Mouse (Mus musculus): ENCODE results near the gene Cib2. TPM values are rescaled to one million over a fixed set of nuclear protein-coding genes. Genes with fewer than 3 reads are reported as not detected.
"Not testable (repeated sequence)": the region's sequence is repeated elsewhere in the genome, so short reads cannot be mapped to it uniquely, and the experiment has no call there.

Gene Cib2
- polyA plus RNA-seq (2014; fragmentation: Nextera tagmentation; extraction: Ambion mirVana): 42.7 and 43.4 TPM in 2 replicates

GRCm38 (mm10) chr9:54559771-54560471 is at the start of gene Cib2:
Gene Cib2, minus strand, starts transcription at chr9:54560218.
- Histone ChIP-seq H3K36me3 (ENCODE audit: control insufficient read depth, insufficient read depth, low read length) (no peaks in the 10 kb centered on the region), H3K4me1 (ENCODE audit: control insufficient read depth, insufficient read depth, low read length) (peaks cover 6% of the 10 kb centered on the region; the same call in 1 of the 2 replicates), H3K9me3 (replicated peaks; ENCODE audit: control insufficient read depth, low read length) (no peaks in the 10 kb centered on the region), H3K27me3 (replicated peaks; ENCODE audit: control insufficient read depth, insufficient read depth, low read length) (no peaks in the 10 kb centered on the region), H3K4me2 (ENCODE audit: low read length) (peak within 1 kb of the TSS; percentile 66), H3K27ac (ENCODE audit: low read depth, low read length) (no peak within 1 kb of the TSS), H3K9ac (ENCODE audit: low read length) (peak within 1 kb of the TSS; percentile 67), H3K4me3 (ENCODE audit: low read depth, low read length) (peak within 1 kb of the TSS; percentile 49)
- ATAC-seq: peak; percentile 97
- DNase-seq (ENCODE audit: low spot score): peak; percentile 83
- WGBS: 1% methylated on average over 54 of the region's 54 CpGs

GRCm38 (mm10) chr9:54604886-54605285 is 44.9 kb upstream of the Cib2 start:
- Histone ChIP-seq H3K4me2 (ENCODE audit: low read length) (no peak overlapping the region), H3K36me3 (ENCODE audit: control insufficient read depth, insufficient read depth, low read length) (peaks cover 49% of the 10 kb centered on the region), H3K9ac (ENCODE audit: low read length) (no peak overlapping the region), H3K4me3 (ENCODE audit: low read depth, low read length) (no peak overlapping the region), H3K9me3 (replicated peaks; ENCODE audit: control insufficient read depth, low read length) (no peaks in the 10 kb centered on the region), H3K4me1 (ENCODE audit: control insufficient read depth, insufficient read depth, low read length) (no peaks in the 10 kb centered on the region), H3K27ac (ENCODE audit: low read depth, low read length) (no peak overlapping the region), H3K27me3 (replicated peaks; ENCODE audit: control insufficient read depth, insufficient read depth, low read length) (no peaks in the 10 kb centered on the region)
- no peak for ATAC-seq
- peak; percentile 63 for DNase-seq (ENCODE audit: low spot score)
- 55% methylated on average over 4 of the region's 4 CpGs for WGBS

- ATAC-seq: no peak
- H3K27me3 ChIP-seq (replicated peaks; ENCODE audit: control insufficient read depth, insufficient read depth, low read length): no peaks in the 10 kb centered on the region
- no peak overlapping the region for H3K4me2 ChIP-seq (ENCODE audit: low read length)
- no peak overlapping the region for H3K27ac ChIP-seq (ENCODE audit: low read depth, low read length)
- peaks cover 56% of the 10 kb centered on the region for H3K36me3 ChIP-seq (ENCODE audit: control insufficient read depth, insufficient read depth, low read length)
- DNase-seq (ENCODE audit: low spot score): no peak
- no peaks in the 10 kb centered on the region for H3K9me3 ChIP-seq (replicated peaks; ENCODE audit: control insufficient read depth, low read length)
- H3K4me3 ChIP-seq (ENCODE audit: low read depth, low read length): no peak overlapping the region
- H3K9ac ChIP-seq (ENCODE audit: low read length): no peak overlapping the region
- WGBS: 82% methylated on average over 5 of the region's 5 CpGs
- H3K4me1 ChIP-seq (ENCODE audit: control insufficient read depth, insufficient read depth, low read length): no peaks in the 10 kb centered on the region
Observed at GRCm38 (mm10) chr9:54604131-54604654, 44.2 kb upstream of the Cib2 start.

GRCm38 (mm10) chr9:54602916-54603315 is 42.9 kb upstream of the Cib2 start:
- no peaks in the 10 kb centered on the region for H3K9me3 ChIP-seq (replicated peaks; ENCODE audit: control insufficient read depth, low read length)
- H3K27ac ChIP-seq (ENCODE audit: low read depth, low read length): no peak overlapping the region
- no peak for DNase-seq (ENCODE audit: low spot score)
- no peak overlapping the region for H3K4me3 ChIP-seq (ENCODE audit: low read depth, low read length)
- H3K9ac ChIP-seq (ENCODE audit: low read length): no peak overlapping the region
- H3K27me3 ChIP-seq (replicated peaks; ENCODE audit: control insufficient read depth, insufficient read depth, low read length): no peaks in the 10 kb centered on the region
- no peak for ATAC-seq
- no peak overlapping the region for H3K4me2 ChIP-seq (ENCODE audit: low read length)
- peaks cover 68% of the 10 kb centered on the region for H3K36me3 ChIP-seq (ENCODE audit: control insufficient read depth, insufficient read depth, low read length)
- whole genome bisulfite sequencing: 55% methylated on average over 7 of the region's 7 CpGs
- H3K4me1 ChIP-seq (ENCODE audit: control insufficient read depth, insufficient read depth, low read length): no peaks in the 10 kb centered on the region

GRCm38 (mm10) chr9:54602386-54602785 is 42.4 kb upstream of the Cib2 start:
- H3K27ac ChIP-seq (ENCODE audit: low read depth, low read length): no peak overlapping the region
- no peaks in the 10 kb centered on the region for H3K9me3 ChIP-seq (replicated peaks; ENCODE audit: control insufficient read depth, low read length)
- no peak overlapping the region for H3K4me3 ChIP-seq (ENCODE audit: low read depth, low read length)
- H3K36me3 ChIP-seq (ENCODE audit: control insufficient read depth, insufficient read depth, low read length): peaks cover 74% of the 10 kb centered on the region
- no peak overlapping the region for H3K9ac ChIP-seq (ENCODE audit: low read length)
- DNase-seq (ENCODE audit: low spot score) (no peak), ATAC-seq (no peak)
- H3K4me1 ChIP-seq (ENCODE audit: control insufficient read depth, insufficient read depth, low read length): no peaks in the 10 kb centered on the region
- WGBS: 81% methylated on average over 2 of the region's 2 CpGs
- no peak overlapping the region for H3K4me2 ChIP-seq (ENCODE audit: low read length)
- H3K27me3 ChIP-seq (replicated peaks; ENCODE audit: control insufficient read depth, insufficient read depth, low read length): no peaks in the 10 kb centered on the region

GRCm38 (mm10) chr9:54596752-54597465 is 36.9 kb upstream of the Cib2 start:
- DNase-seq (ENCODE audit: low spot score): no peak
- Histone ChIP-seq H3K27me3 (replicated peaks; ENCODE audit: control insufficient read depth, insufficient read depth, low read length) (no peaks in the 10 kb centered on the region), H3K4me1 (ENCODE audit: control insufficient read depth, insufficient read depth, low read length) (no peaks in the 10 kb centered on the region), H3K9me3 (replicated peaks; ENCODE audit: control insufficient read depth, low read length) (no peaks in the 10 kb centered on the region), H3K9ac (ENCODE audit: low read length) (no peak overlapping the region), H3K27ac (ENCODE audit: low read depth, low read length) (no peak overlapping the region), H3K36me3 (ENCODE audit: control insufficient read depth, insufficient read depth, low read length) (peaks cover 93% of the 10 kb centered on the region), H3K4me3 (ENCODE audit: low read depth, low read length) (no peak overlapping the region), H3K4me2 (ENCODE audit: low read length) (no peak overlapping the region)
- WGBS: 95% methylated on average over 15 of the region's 15 CpGs
- no peak for ATAC-seq

- not testable (repeated sequence) for H3K9me3 ChIP-seq (replicated peaks; ENCODE audit: control insufficient read depth, low read length); H3K9ac ChIP-seq (ENCODE audit: low read length); H3K27ac ChIP-seq (ENCODE audit: low read depth, low read length); H3K27me3 ChIP-seq (replicated peaks; ENCODE audit: control insufficient read depth, insufficient read depth, low read length); H3K4me2 ChIP-seq (ENCODE audit: low read length); H3K4me3 ChIP-seq (ENCODE audit: low read depth, low read length); H3K4me1 ChIP-seq (ENCODE audit: control insufficient read depth, insufficient read depth, low read length); DNase-seq (ENCODE audit: low spot score); ATAC-seq
- peaks cover 75% of the 10 kb centered on the region for H3K36me3 ChIP-seq (ENCODE audit: control insufficient read depth, insufficient read depth, low read length)
- 73% methylated on average over 4 of the region's 4 CpGs for WGBS
Observed at GRCm38 (mm10) chr9:54593652-54594051, 33.6 kb upstream of the Cib2 start.

GRCm38 (mm10) chr9:54587863-54588262 is 27.8 kb upstream of the Cib2 start:
- Histone ChIP-seq H3K4me3 (ENCODE audit: low read depth, low read length) (no peak overlapping the region), H3K9me3 (replicated peaks; ENCODE audit: control insufficient read depth, low read length) (no peaks in the 10 kb centered on the region), H3K4me1 (ENCODE audit: control insufficient read depth, insufficient read depth, low read length) (peaks cover 12% of the 10 kb centered on the region), H3K9ac (ENCODE audit: low read length) (no peak overlapping the region), H3K27ac (ENCODE audit: low read depth, low read length) (no peak overlapping the region), H3K27me3 (replicated peaks; ENCODE audit: control insufficient read depth, insufficient read depth, low read length) (no peaks in the 10 kb centered on the region), H3K4me2 (ENCODE audit: low read length) (peak overlapping the region; percentile 67; the same call in 1 of the 2 replicates), H3K36me3 (ENCODE audit: control insufficient read depth, insufficient read depth, low read length) (peaks cover 20% of the 10 kb centered on the region)
- no peak for DNase-seq (ENCODE audit: low spot score)
- WGBS: 60% methylated on average over 4 of the region's 4 CpGs
- ATAC-seq: no peak
